Mouse (Mus musculus) limb, embryonic 12.5 days (tissue): ENCODE measurements around the gene Tet3. TPM values are rescaled to one million over a fixed set of nuclear protein-coding genes. Genes with fewer than 3 reads are reported as not detected.

Experiments
- ATAC-seq: fragments of 200-750 bp; cut with Nextera tagmentation; 2 replicates; pipeline ENCODE4 v1.8.0; 2017; ENCODE audit warnings: low read depth, moderate TSS enrichment; ENCODE audit not compliant: insufficient number of reproducible peaks, insufficient read depth, low FRiP score, low TSS enrichment
- H3K27ac ChIP-seq: fragments of 300-500 bp; sonication (generic); 2 replicates; pipeline ENCODE4 v1.5.1; 2016; ENCODE audit warnings: mild to moderate bottlenecking, moderate library complexity
- H3K27me3 ChIP-seq: fragments of 300-500 bp; sonication (generic); 2 replicates; pipeline ENCODE4 v1.6.1; 2016; ENCODE audit warnings: mild to moderate bottlenecking, moderate library complexity
- H3K36me3 ChIP-seq: fragments of 300-500 bp; sonication (generic); 2 replicates; pipeline ENCODE4 v1.6.1; 2016; ENCODE audit warnings: mild to moderate bottlenecking, moderate library complexity
- H3K4me1 ChIP-seq: fragments of 300-500 bp; sonication (generic); replicated peaks from 2 replicates; pipeline ENCODE4 v1.6.1; 2016
- H3K4me2 ChIP-seq: fragments of 300-500 bp; sonication (generic); 2 replicates; pipeline ENCODE4 v1.6.1; 2016; ENCODE audit warnings: mild to moderate bottlenecking, moderate library complexity
- H3K4me3 ChIP-seq: fragments of 300-500 bp; sonication (generic); replicated peaks from 2 replicates; pipeline ENCODE4 v1.5.1; 2016; ENCODE audit warnings: mild to moderate bottlenecking
- H3K9ac ChIP-seq: fragments of 300-500 bp; sonication (generic); replicated peaks from 2 replicates; pipeline ENCODE4 v1.6.1; 2016; ENCODE audit warnings: mild to moderate bottlenecking, moderate library complexity
- H3K9me3 ChIP-seq: fragments of 300-500 bp; sonication (generic); 2 replicates; pipeline ENCODE4 v1.6.1; 2016; ENCODE audit warnings: mild to moderate bottlenecking, moderate library complexity
- WGBS: fragments of 180-500 bp; shearing (Covaris S2); methylation state at CpG from one replicate; pipeline ENCODE4 v1.1.7; 2016; 5-methylcytosine and 5-hydroxymethylcytosine counted together
- polyA plus RNA-seq: library from polyadenylated mRNA; unstranded; fragments of >200 nt; fragmentation: Nextera tagmentation; extraction: Ambion mirVana; gene quantifications from 2 replicates; pipeline ENCODE4 v1.2.1, GENCODE M21; 2016

Gene Tet3
- polyA plus RNA-seq, 1 experiment from 2014 or later = 36.0 TPM

- Histone ChIP-seq H3K27me3 (no peaks in the 10 kb centered on the region), H3K9me3 (no peaks in the 10 kb centered on the region), H3K4me1 (no peaks in the 10 kb centered on the region), H3K36me3 (peaks cover 60% of the 10 kb centered on the region), H3K27ac (no peak overlapping the region), H3K4me3 (no peak overlapping the region), H3K9ac (no peak overlapping the region), H3K4me2 (no peak overlapping the region)
- WGBS = 86% methylated on average over 2 of the region's 2 CpGs
- no peak for ATAC-seq
Observed at GRCm38 (mm10) chr6:83342957-83343356, 115.9 kb downstream of the Tet3 start.

DNA sequence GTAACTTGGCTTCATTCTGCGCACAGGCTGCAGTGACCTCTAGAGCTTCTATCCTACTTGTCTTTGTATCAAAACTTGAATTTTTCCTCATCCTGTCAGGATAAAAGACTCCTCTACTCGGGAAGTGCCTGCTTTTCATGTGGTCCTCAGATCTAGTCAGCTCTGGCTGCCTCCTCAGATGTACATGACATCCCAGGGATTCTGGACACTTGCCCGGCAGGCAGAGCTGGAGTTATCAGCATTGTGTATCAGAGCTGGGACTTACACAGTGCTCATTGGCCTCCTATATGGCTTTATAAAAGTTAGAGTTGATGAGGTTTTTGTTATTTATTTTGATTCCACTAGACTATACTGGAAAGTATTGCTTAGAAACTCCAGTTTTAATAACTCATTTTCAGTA is 117.5 kb downstream of the Tet3 start:
- Histone ChIP-seq H3K9me3 (no peaks in the 10 kb centered on the region), H3K4me3 (no peak overlapping the region), H3K4me1 (no peaks in the 10 kb centered on the region), H3K27ac (no peak overlapping the region), H3K9ac (no peak overlapping the region), H3K36me3 (peaks cover 66% of the 10 kb centered on the region), H3K27me3 (no peaks in the 10 kb centered on the region), H3K4me2 (no peak overlapping the region)
- 89% methylated on average over 3 of the region's 3 CpGs for WGBS
- no peak for ATAC-seq

DNA sequence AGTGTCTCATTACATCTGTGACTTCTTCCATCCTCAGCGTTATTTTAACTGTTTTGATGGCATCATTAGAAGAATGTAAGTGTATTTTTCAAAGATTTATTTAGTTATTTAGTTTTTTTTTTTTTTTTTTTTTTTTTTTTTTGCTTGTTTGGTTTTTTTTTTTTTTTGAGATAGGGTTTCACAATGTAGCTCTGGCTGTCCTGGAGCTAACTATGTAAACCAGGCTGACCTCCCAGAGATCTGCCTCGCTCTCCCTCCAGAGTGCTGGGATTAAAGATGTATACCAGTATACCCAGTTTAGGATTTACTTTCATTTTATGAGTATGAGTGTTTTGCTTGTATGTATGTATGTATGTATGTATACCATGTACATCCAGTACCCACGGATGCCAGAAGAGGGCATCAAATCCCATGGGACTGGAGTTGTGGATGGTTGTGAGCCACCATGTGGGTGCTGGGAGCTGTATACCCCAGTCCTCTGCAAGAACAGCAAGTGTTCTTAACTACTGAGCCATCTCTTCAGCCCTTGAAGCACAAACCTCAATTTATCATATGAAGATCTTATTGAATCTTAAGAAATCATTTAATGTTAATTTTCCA is 131.2 kb downstream of the Tet3 start:
- Histone ChIP-seq H3K36me3 (peaks cover 30% of the 10 kb centered on the region), H3K9ac (no peak overlapping the region), H3K4me1 (peaks cover 15% of the 10 kb centered on the region), H3K27ac (no peak overlapping the region), H3K4me2 (no peak overlapping the region), H3K4me3 (no peak overlapping the region), H3K9me3 (no peaks in the 10 kb centered on the region), H3K27me3 (no peaks in the 10 kb centered on the region)
- 89% methylated on average over 3 of the region's 3 CpGs for WGBS
- ATAC-seq = no peak

DNA sequence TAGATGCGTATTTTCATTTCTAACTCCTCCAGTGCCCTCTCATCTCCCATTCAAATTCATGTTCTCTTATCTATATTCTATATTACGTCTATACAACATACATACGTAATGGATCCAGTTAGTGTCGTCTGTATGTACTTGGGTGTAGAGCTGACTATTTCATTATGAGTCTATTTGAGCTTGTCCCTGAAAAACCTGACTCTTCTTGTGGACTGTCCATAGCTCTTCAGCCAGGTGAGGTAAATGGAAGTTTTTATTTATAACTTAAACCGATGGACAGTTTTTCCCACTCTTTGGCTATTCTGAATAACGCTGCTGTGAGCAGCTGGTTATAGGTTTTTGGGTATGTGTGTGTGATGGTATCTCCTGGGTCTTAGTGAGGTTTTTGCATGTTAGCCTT is 132.1 kb downstream of the Tet3 start:
- Histone ChIP-seq H3K27ac (no peak overlapping the region), H3K36me3 (peaks cover 21% of the 10 kb centered on the region), H3K4me3 (peak overlapping the region; percentile 92), H3K9me3 (no peaks in the 10 kb centered on the region), H3K27me3 (no peaks in the 10 kb centered on the region), H3K4me2 (peak overlapping the region; percentile 63), H3K4me1 (peaks cover 15% of the 10 kb centered on the region), H3K9ac (peak overlapping the region; percentile 5; the same call in 1 of the 2 replicates)
- 65% methylated on average over 6 of the region's 6 CpGs for WGBS
- ATAC-seq = no peak

- H3K4me1 ChIP-seq = peaks cover 15% of the 10 kb centered on the region
- peaks cover 18% of the 10 kb centered on the region for H3K36me3 ChIP-seq
- WGBS = 8% methylated on average over 6 of the region's 6 CpGs
- ATAC-seq = peak; percentile 29; the same call in 1 of the 2 replicates
- H3K4me3 ChIP-seq = peak overlapping the region; percentile 92
- peak overlapping the region; percentile 95 for H3K27ac ChIP-seq
- H3K9me3 ChIP-seq = no peaks in the 10 kb centered on the region
- H3K4me2 ChIP-seq = peak overlapping the region; percentile 63
- peak overlapping the region; percentile 94 for H3K9ac ChIP-seq
- H3K27me3 ChIP-seq = no peaks in the 10 kb centered on the region; the same call in 1 of the 2 replicates
Observed at GRCm38 (mm10) chr6:83326394-83326736, 132.5 kb downstream of the Tet3 start.

DNA sequence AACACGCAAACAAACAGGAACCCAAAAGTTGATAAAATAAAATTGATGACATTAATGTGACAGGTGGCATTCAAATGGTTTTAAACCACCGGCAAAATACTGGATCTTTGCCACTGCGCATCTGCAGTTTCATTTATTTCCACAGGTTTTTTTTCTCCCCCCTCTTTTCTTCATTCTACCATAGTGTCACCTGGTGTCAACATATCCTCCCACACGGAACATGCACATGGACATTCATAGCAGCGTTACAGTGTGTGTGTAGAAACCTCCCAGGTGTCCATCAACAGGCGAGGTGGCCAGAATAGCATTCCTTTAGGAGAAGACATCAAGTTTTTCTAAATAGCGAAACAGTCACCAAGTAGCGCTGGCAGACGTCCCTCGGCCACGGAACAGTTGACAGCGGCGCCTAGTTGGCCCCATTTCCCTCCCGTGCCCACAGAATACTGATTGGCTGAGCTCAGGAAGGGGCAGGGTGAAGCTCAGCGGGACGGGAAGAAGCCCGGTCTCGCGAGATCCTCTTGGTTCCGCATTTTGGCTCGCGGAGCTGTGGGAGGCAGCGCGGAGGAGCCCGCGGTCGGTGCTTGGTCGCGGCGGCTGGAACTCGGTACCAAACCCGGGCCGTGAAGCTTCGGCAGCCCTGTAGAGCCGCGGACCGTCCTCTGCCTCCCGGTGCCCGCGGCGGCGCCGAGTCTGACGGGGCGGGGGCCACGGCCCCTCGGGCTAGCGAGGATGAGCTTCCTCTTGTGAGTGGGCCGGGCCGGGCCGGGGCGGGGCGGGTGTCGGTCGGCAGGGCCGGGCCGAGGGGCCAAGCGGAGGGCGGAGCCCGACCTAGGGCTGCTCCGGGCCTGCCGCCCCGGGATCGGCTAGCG is 133.1 kb downstream of the Tet3 start, which contains the start of the genes Mthfd2 and Mob1a:
Gene Mthfd2 (minus strand): TSS at position 384 of the 869 bp plus-strand sequence.
Gene Mob1a (plus strand): TSS at position 492 of the 869 bp plus-strand sequence.
- ATAC-seq = peak; percentile 97
- Histone ChIP-seq H3K9ac (peak within 1 kb of the TSS; percentile 94), H3K9me3 (no peaks in the 10 kb centered on the region), H3K4me2 (peak within 1 kb of the TSS; percentile 63), H3K36me3 (peaks cover 11% of the 10 kb centered on the region), H3K4me3 (peak within 1 kb of the TSS; percentile 92), H3K4me1 (peaks cover 15% of the 10 kb centered on the region), H3K27me3 (no peaks in the 10 kb centered on the region; the same call in 1 of the 2 replicates), H3K27ac (peak within 1 kb of the TSS; percentile 95)
- under 1% methylated on average over 64 of the region's 65 CpGs for WGBS

GRCm38 (mm10) chr6:83323652-83324419 is 135.0 kb downstream of the Tet3 start:
- ATAC-seq = no peak

GRCm38 (mm10) chr6:83322794-83323193 is 136.1 kb downstream of the Tet3 start:
- Histone ChIP-seq H3K4me3 (no peak overlapping the region), H3K36me3 (no peaks in the 10 kb centered on the region), H3K4me1 (peaks cover 15% of the 10 kb centered on the region), H3K27me3 (no peaks in the 10 kb centered on the region; the same call in 1 of the 2 replicates), H3K9ac (no peak overlapping the region), H3K9me3 (no peaks in the 10 kb centered on the region), H3K27ac (no peak overlapping the region), H3K4me2 (no peak overlapping the region)
- 62% methylated on average over 2 of the region's 2 CpGs for WGBS
- ATAC-seq = no peak

More at GRCm38 (mm10) chr6:83323652-83324419, 135.0 kb downstream of the Tet3 start:
- Histone ChIP-seq H3K27me3 (no peaks in the 10 kb centered on the region; the same call in 1 of the 2 replicates), H3K9me3 (no peaks in the 10 kb centered on the region), H3K4me1 (peaks cover 15% of the 10 kb centered on the region), H3K27ac (no peak overlapping the region), H3K4me2 (no peak overlapping the region), H3K9ac (no peak overlapping the region), H3K4me3 (no peak overlapping the region), H3K36me3 (no peaks in the 10 kb centered on the region; the same call in 1 of the 2 replicates)
- 66% methylated on average over 8 of the region's 8 CpGs for WGBS

GRCm38 (mm10) chr6:83321927-83322326 is 137.0 kb downstream of the Tet3 start:
- Histone ChIP-seq H3K4me2 (no peak overlapping the region), H3K27ac (no peak overlapping the region), H3K36me3 (no peaks in the 10 kb centered on the region), H3K4me1 (peaks cover 10% of the 10 kb centered on the region), H3K4me3 (no peak overlapping the region), H3K27me3 (no peaks in the 10 kb centered on the region; the same call in 1 of the 2 replicates), H3K9me3 (no peaks in the 10 kb centered on the region), H3K9ac (no peak overlapping the region)
- ATAC-seq = no peak
- WGBS = 44% methylated on average over 1 of the region's 1 CpGs

DNA sequence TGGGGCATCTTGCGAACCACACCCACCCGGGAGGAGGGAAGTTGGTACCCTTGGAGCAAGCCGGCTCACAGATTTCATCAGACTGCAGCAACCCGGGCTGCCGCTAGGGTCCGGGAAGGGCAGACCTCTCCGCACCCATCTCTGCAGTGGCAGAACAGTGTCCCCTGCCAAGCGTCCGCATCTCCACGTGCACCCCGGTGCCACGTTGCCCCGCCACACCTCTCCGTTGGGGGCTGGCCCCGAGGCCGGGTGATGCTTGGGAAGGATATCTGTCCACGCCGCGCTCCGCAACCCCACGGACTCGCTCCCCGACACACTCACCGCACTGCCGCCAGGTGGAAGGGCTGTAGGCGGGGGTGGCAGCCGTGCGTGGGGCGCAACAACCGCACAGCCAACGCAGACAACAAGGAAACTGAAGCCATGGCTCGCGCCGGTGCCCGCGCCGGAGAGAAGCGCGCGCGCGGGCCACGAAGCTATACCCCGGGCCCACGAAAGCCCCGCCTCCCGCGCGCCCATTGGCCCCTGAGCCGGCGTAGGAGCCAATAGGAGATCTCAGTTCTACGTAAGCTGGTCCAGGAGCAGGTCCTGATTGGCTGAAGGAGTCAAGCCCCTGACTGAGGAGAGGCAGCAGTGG is 141.7 kb downstream of the Tet3 start:
- peaks cover 14% of the 10 kb centered on the region for H3K4me1 ChIP-seq

More for the DNA sequence above, 141.7 kb downstream of the Tet3 start:
- H3K27me3 ChIP-seq = no peaks in the 10 kb centered on the region; the same call in 1 of the 2 replicates
- no peaks in the 10 kb centered on the region for H3K9me3 ChIP-seq
- H3K9ac ChIP-seq = peak overlapping the region; percentile 77
- peak; percentile 96 for ATAC-seq
- H3K4me2 ChIP-seq = peak overlapping the region; percentile 73
- under 1% methylated on average over 52 of the region's 52 CpGs for WGBS
- peaks cover 11% of the 10 kb centered on the region for H3K36me3 ChIP-seq
- peak overlapping the region; percentile 62; the same call in 1 of the 2 replicates for H3K27ac ChIP-seq
- H3K4me3 ChIP-seq = peak overlapping the region; percentile 93
